9 mouse cellular contexts compared by ENCODE assay signal in genomic region chr1:192078406-192078805, GRCm38 (mm10). TPM values are rescaled to one million over a fixed set of nuclear protein-coding genes. Genes with fewer than 3 reads are reported as not detected.
DNase-seq lines count a peak whose midpoint lies in the region; ATAC-seq and TF ChIP-seq lines count a peak whose summit lies in the region.
"Had no signal": no experiment of that assay in that cellular context is flagged by ENCODE, and none has a peak within 500 bp of the region (broad histone marks: within the 10 kb centered on the region; RNA-seq: fewer than 3 reads in every experiment).

No protein-coding gene starts in this region.

- peak; percentile 49 for ATAC-seq in megakaryocyte-erythroid progenitor cell, adult 5-6 weeks (replicated peaks; ENCODE audit: low FRiP score, low TSS enrichment, poor library complexity, severe bottlenecking)
- no peak for ATAC-seq in midbrain, embryonic 14.5 days (ENCODE audit: low FRiP score, low TSS enrichment)

- TF ChIP-seq EP300 in heart, adult 2 months (IDR thresholded peaks at IDR 0.05; ENCODE audit: insufficient read depth, low read depth, low read length) = 0 out of 2 replicates have a peak, but pooled peaks have one; percentile 30

- intact Hi-C loops in heart, adult 2 months (cut with DNase I) = no loop called here

- WGBS in thymus, adult 2 months = 1% methylated on average over 3 of the region's 3 CpGs
- WGBS in heart, adult 2 months = 29% methylated on average over 3 of the region's 3 CpGs
- 69% methylated on average over 3 of the region's 3 CpGs for WGBS in midbrain, embryonic 14.5 days

- H3K36me3 ChIP-seq in thymus, adult 2 months (ENCODE audit: control insufficient read depth, insufficient read depth, low read length) = no peaks in the 10 kb centered on the region
- H3K36me3 ChIP-seq in heart, adult 2 months (ENCODE audit: control insufficient read depth, insufficient read depth, low read length) = peaks cover 7% of the 10 kb centered on the region; the same call in 1 of the 2 replicates
- H3K36me3 ChIP-seq in midbrain, embryonic 14.5 days (ENCODE audit: control insufficient read depth, insufficient read depth, low read length) = no peaks in the 10 kb centered on the region
- H3K36me3 ChIP-seq: neural tube, embryonic 12.5 days had no signal

- peaks cover 3% of the 10 kb centered on the region for H3K79me2 ChIP-seq in heart, adult 2 months (replicated peaks; ENCODE audit: control insufficient read depth, insufficient read depth, low read length)

- no peak overlapping the region for H3K4me2 ChIP-seq in midbrain, embryonic 14.5 days (ENCODE audit: low read length)
- H3K4me2 ChIP-seq: neural tube, embryonic 12.5 days had no signal

- H3K4me3 ChIP-seq in thymus, adult 2 months (ENCODE audit: control insufficient read depth, insufficient read depth, low read length) = no peak overlapping the region
- H3K4me3 ChIP-seq in heart, adult 2 months = no peak overlapping the region
- H3K4me3 ChIP-seq in midbrain, embryonic 14.5 days (replicated peaks; ENCODE audit: low read depth, low read length) = no peak overlapping the region
- H3K4me3 ChIP-seq: neural tube, embryonic 12.5 days had no signal

- no peaks in the 10 kb centered on the region for H3K9me3 ChIP-seq in midbrain, embryonic 14.5 days (ENCODE audit: control insufficient read depth, low read length)
- H3K9me3 ChIP-seq: neural tube, embryonic 12.5 days had no signal

- DNase-seq in thymus, adult 2 months = peak; percentile 30
- no peak for DNase-seq in thymus, postnatal 10 days (ENCODE audit: low spot score in 2 of 2)
- peak; percentile 68 to 85 for DNase-seq in heart, adult 2 months
- peak; percentile 61 to 78 for DNase-seq in kidney, postnatal 25 days
- DNase-seq in retina, postnatal 1 day = no peak
- DNase-seq in ovary, postnatal 14 days (ENCODE audit: low spot score) = no peak
- DNase-seq in midbrain, embryonic 14.5 days = no peak

- no peak overlapping the region for H3K9ac ChIP-seq in heart, adult 2 months (ENCODE audit: low read depth, low read length)
- no peak overlapping the region for H3K9ac ChIP-seq in midbrain, embryonic 14.5 days (replicated peaks; ENCODE audit: low read length)
- H3K9ac ChIP-seq: neural tube, embryonic 12.5 days had no signal

- no peak for TF ChIP-seq POLR2A in thymus, adult 2 months (IDR thresholded peaks at IDR 0.05; ENCODE audit: control insufficient read depth, extremely low read depth, insufficient read depth, low read length, poor library complexity)
- TF ChIP-seq POLR2A in heart, adult 2 months (IDR thresholded peaks at IDR 0.05; ENCODE audit: insufficient read depth, low read depth, low read length) = peak; percentile 58

- peaks cover 13% of the 10 kb centered on the region for H3K4me1 ChIP-seq in thymus, adult 2 months (replicated peaks; ENCODE audit: control insufficient read depth, insufficient read depth, low read length)
- peaks cover 31% of the 10 kb centered on the region for H3K4me1 ChIP-seq in heart, adult 2 months (ENCODE audit: control insufficient read depth, insufficient read depth, low read length)
- no peaks in the 10 kb centered on the region for H3K4me1 ChIP-seq in midbrain, embryonic 14.5 days (ENCODE audit: control insufficient read depth, insufficient read depth, low read length)
- H3K4me1 ChIP-seq: neural tube, embryonic 12.5 days had no signal

- TF ChIP-seq CTCF in thymus, adult 2 months (IDR thresholded peaks at IDR 0.05; ENCODE audit: borderline replicate concordance, control insufficient read depth, extremely low read depth, insufficient read depth, low read length, poor library complexity) = no peak
- no peak for TF ChIP-seq CTCF in heart, adult 2 months (IDR thresholded peaks at IDR 0.05)

- peak overlapping the region; percentile 52; the same call in 1 of the 2 replicates for H3K27ac ChIP-seq in thymus, adult 2 months (ENCODE audit: control insufficient read depth, insufficient read depth, low read length)
- peak overlapping the region; percentile 75 for H3K27ac ChIP-seq in heart, adult 2 months
- no peak overlapping the region for H3K27ac ChIP-seq in midbrain, embryonic 14.5 days (replicated peaks; ENCODE audit: low read depth, low read length)
- H3K27ac ChIP-seq: neural tube, embryonic 12.5 days had no signal

- no peaks in the 10 kb centered on the region for H3K27me3 ChIP-seq in thymus, adult 2 months (ENCODE audit: control insufficient read depth, insufficient read depth, low read length)
- H3K27me3 ChIP-seq in heart, adult 2 months (ENCODE audit: control insufficient read depth, insufficient read depth, low read length) = no peaks in the 10 kb centered on the region
- no peaks in the 10 kb centered on the region for H3K27me3 ChIP-seq in midbrain, embryonic 14.5 days (ENCODE audit: control insufficient read depth, insufficient read depth, low read length)
- H3K27me3 ChIP-seq: neural tube, embryonic 12.5 days had no signal

RNA-seq across cellular contexts. Expression of gene Traf5, which starts 14.0 kb away (rescaled TPM):
- 10.1 and 10.5 TPM in 2 replicates for polyA plus RNA-seq in thymus, adult 2 months (2012; rRNA removed)
- total RNA-seq in heart, adult 2 months (2021) = 1 to 10 TPM; 3.9 to 4.3 TPM
- polyA plus RNA-seq in heart, adult 2 months (2012; rRNA removed) = 4.4 and 5.1 TPM in 2 replicates
- 3.8 and 8.5 TPM in 2 replicates for total RNA-seq in megakaryocyte-erythroid progenitor cell, adult 5-6 weeks (2014; fragmentation: Nextera tagmentation)
- total RNA-seq in megakaryocyte-erythroid progenitor cell, adult 5-6 weeks (2017) = 2.8 and 5.7 TPM in 2 replicates
- 0.90 and 2.4 TPM in 2 replicates for polyA plus RNA-seq in midbrain, embryonic 14.5 days (2014; fragmentation: Nextera tagmentation; extraction: Ambion mirVana)

RNA-seq across cellular contexts. Expression of gene Rcor3, which starts 59.5 kb away (rescaled TPM):
- polyA plus RNA-seq in thymus, adult 2 months (2012; rRNA removed) = 29.9 and 30.4 TPM in 2 replicates
- 10 to 100 TPM; 26.3 to 35.0 TPM for total RNA-seq in heart, adult 2 months (2021)
- polyA plus RNA-seq in heart, adult 2 months (2012; rRNA removed) = 38.3 and 39.7 TPM in 2 replicates
- total RNA-seq in megakaryocyte-erythroid progenitor cell, adult 5-6 weeks (2014; fragmentation: Nextera tagmentation) = 26.1 and 35.9 TPM in 2 replicates
- total RNA-seq in megakaryocyte-erythroid progenitor cell, adult 5-6 weeks (2017) = 18.3 and 28.4 TPM in 2 replicates
- polyA plus RNA-seq in midbrain, embryonic 14.5 days (2014; fragmentation: Nextera tagmentation; extraction: Ambion mirVana) = 36.3 and 41.4 TPM in 2 replicates

Comparison
In these comparisons a context has a peak if more than half of its experiments do, and no peak if none do; other contexts are left out.
1. DNase-seq: peak in thymus, adult 2 months (single experiment), heart, adult 2 months (2 of 2) and kidney, postnatal 25 days (2 of 2); none in thymus, postnatal 10 days (0 of 2), retina, postnatal 1 day (single experiment), ovary, postnatal 14 days (single experiment) and midbrain, embryonic 14.5 days (single experiment).